Mouse (Mus musculus) midbrain, embryonic 15.5 days (tissue): ENCODE measurements around the gene Xpo6. TPM values are rescaled to one million over a fixed set of nuclear protein-coding genes. Genes with fewer than 3 reads are reported as not detected.

Experiments used
- ATAC-seq: fragments of 200-750 bp; cut with Nextera tagmentation; replicated peaks from 2 replicates; pipeline ENCODE4 v1.8.0; 2017; ENCODE audit warnings: moderate TSS enrichment
- H3K27ac ChIP-seq: fragments of 300-500 bp; sonication (generic); 2 replicates; pipeline ENCODE4 v1.5.1; 2015; ENCODE audit warnings: mild to moderate bottlenecking, inconsistent platforms
- H3K27me3 ChIP-seq: fragments of 300-500 bp; sonication (generic); replicated peaks from 2 replicates; pipeline ENCODE4 v1.6.1; 2015; ENCODE audit warnings: inconsistent platforms
- H3K36me3 ChIP-seq: fragments of 300-500 bp; sonication (generic); replicated peaks from 2 replicates; pipeline ENCODE4 v1.6.1; 2015; ENCODE audit warnings: inconsistent platforms
- H3K4me1 ChIP-seq: fragments of 300-500 bp; sonication (generic); 2 replicates; pipeline ENCODE4 v1.6.1; 2015; ENCODE audit warnings: inconsistent platforms
- H3K4me2 ChIP-seq: fragments of 300-500 bp; sonication (generic); 2 replicates; pipeline ENCODE4 v1.6.1; 2015; ENCODE audit warnings: inconsistent platforms, mild to moderate bottlenecking, moderate library complexity
- H3K4me3 ChIP-seq: fragments of 300-500 bp; sonication (generic); 2 replicates; pipeline ENCODE4 v1.5.1; 2015; ENCODE audit warnings: mild to moderate bottlenecking, inconsistent platforms
- H3K9ac ChIP-seq: fragments of 300-500 bp; sonication (generic); 2 replicates; pipeline ENCODE4 v1.6.1; 2015; ENCODE audit warnings: mild to moderate bottlenecking, inconsistent platforms
- H3K9me3 ChIP-seq: fragments of 300-500 bp; sonication (generic); 2 replicates; pipeline ENCODE4 v1.6.1; 2016; ENCODE audit warnings: inconsistent platforms
- WGBS: fragments of 180-500 bp; shearing (Covaris S2); methylation state at CpG from one replicate; pipeline ENCODE4 v1.1.7; 2015; ENCODE audit warnings: mixed read lengths; 5-methylcytosine and 5-hydroxymethylcytosine counted together
- polyA plus RNA-seq: library from polyadenylated mRNA; unstranded; fragments of >200 nt; fragmentation: Nextera tagmentation; extraction: Ambion mirVana; gene quantifications from 2 replicates; pipeline ENCODE4 v1.2.1, GENCODE M21; 2015

Xpo6 gene
- polyA plus RNA-seq, 1 experiment from 2014 or later = 55.7 TPM

DNA sequence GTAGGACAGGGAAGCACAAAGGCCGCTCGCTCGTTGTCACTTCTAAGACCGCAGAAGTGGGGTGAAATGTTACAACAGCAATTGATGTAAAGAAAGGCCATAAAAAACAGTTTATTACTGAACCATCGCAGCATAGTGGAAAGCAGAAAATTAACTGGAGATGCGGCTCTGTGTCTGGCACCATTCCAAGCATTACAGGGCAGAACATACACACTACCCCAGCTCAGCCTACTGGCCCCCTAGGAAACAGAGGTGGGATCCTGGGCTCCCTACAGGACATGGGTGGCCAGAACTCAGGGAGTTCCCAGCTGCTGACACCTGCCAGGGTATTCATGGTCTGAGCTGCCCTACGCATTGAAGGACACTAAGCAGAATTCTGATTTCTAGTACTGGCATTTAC lies 141.4 kb downstream of the Xpo6 start:
- Histone ChIP-seq H3K4me1 (peaks cover 30% of the 10 kb centered on the region), H3K27me3 (no peaks in the 10 kb centered on the region), H3K4me3 (no peak overlapping the region), H3K36me3 (no peaks in the 10 kb centered on the region), H3K9me3 (no peaks in the 10 kb centered on the region), H3K4me2 (no peak overlapping the region), H3K27ac (no peak overlapping the region), H3K9ac (no peak overlapping the region)
- no peak for ATAC-seq
- 49% methylated on average over 7 of the region's 7 CpGs for WGBS

DNA sequence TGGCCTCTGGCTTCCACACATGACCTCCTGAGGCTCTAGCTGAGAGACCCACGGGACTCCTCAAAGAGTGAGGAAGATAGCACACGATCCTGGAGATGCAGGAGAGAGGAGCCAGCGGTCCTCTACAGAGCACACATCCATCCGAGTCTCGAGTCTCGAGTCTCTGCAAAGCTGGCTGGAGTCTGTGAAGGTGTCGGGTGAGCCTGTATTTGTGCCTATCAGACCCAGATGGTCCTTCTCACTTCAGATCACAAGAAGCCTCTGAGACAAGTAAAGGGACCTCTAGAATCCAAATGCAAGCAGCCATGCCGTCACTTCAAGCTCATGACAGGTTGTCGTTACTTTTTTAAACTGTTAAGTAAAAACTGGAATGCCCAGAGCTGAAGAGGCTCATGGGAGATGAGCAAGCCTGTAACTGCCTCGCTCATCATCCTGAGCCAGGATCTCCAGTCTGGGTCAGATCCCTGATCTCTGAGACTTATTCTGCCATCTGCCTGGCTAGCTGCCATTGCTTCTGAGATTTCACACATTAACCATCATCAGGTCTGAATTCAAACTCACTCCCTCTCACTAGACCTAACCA lies 142.9 kb downstream of the Xpo6 start:
- Histone ChIP-seq H3K4me1 (peaks cover 30% of the 10 kb centered on the region), H3K4me3 (no peak overlapping the region), H3K4me2 (no peak overlapping the region), H3K27ac (no peak overlapping the region), H3K27me3 (no peaks in the 10 kb centered on the region), H3K9ac (no peak overlapping the region), H3K9me3 (no peaks in the 10 kb centered on the region), H3K36me3 (no peaks in the 10 kb centered on the region)
- ATAC-seq = no peak
- WGBS = 79% methylated on average over 10 of the region's 10 CpGs

DNA sequence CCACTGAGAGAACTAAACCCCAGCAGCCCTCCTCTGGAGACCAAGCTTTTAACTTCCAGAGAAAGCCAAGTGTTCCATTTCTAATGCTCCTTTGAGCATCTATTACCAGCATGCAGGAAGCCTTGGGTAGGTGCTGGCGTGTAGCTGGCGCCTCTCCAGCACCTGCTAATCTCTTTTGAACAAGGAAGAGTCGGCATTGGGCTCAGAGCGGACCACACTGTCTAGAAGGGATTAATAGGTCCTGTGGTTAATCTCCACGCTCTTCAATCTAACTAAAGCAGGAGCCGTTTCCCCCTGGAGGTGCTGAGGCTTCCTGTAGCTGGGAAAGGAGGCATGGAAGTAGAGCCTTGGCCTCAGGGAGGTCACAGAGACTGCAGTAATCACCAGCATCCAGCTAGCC lies 145.7 kb downstream of the Xpo6 start:
- Histone ChIP-seq H3K27me3 (no peaks in the 10 kb centered on the region), H3K4me1 (peaks cover 36% of the 10 kb centered on the region), H3K27ac (0 out of 2 replicates have a peak overlapping the region, but pooled peaks have one; percentile 22), H3K9ac (no peak overlapping the region), H3K4me2 (no peak overlapping the region), H3K9me3 (no peaks in the 10 kb centered on the region), H3K4me3 (no peak overlapping the region), H3K36me3 (no peaks in the 10 kb centered on the region)
- WGBS = 15% methylated on average over 6 of the region's 6 CpGs
- 0 out of 2 replicates have a peak, but pooled peaks have one; percentile 40 for ATAC-seq

DNA sequence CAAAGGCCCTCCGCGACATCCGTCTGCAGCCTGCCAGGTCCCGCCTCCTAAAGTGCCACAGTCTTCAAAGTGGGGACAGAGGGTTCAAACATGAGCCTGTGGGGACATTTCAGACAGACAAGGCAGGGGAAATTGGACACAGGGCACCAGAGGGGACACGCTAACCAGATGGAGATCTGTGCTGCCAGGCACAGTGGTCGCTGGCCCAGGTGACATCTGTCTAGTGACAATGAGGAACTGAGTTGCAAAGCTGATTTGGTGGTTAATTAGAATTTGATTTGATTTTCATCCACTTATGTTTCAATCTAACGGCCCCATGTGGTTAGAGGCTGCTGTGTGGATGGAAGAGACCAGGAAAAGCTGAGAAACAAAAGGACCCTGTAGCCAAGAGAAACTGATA lies 146.7 kb downstream of the Xpo6 start:
- Histone ChIP-seq H3K9ac (no peak overlapping the region), H3K4me1 (peaks cover 27% of the 10 kb centered on the region), H3K27me3 (no peaks in the 10 kb centered on the region), H3K4me3 (no peak overlapping the region), H3K4me2 (no peak overlapping the region), H3K36me3 (no peaks in the 10 kb centered on the region), H3K9me3 (no peaks in the 10 kb centered on the region), H3K27ac (no peak overlapping the region)
- WGBS = 69% methylated on average over 7 of the region's 7 CpGs
- no peak for ATAC-seq

DNA sequence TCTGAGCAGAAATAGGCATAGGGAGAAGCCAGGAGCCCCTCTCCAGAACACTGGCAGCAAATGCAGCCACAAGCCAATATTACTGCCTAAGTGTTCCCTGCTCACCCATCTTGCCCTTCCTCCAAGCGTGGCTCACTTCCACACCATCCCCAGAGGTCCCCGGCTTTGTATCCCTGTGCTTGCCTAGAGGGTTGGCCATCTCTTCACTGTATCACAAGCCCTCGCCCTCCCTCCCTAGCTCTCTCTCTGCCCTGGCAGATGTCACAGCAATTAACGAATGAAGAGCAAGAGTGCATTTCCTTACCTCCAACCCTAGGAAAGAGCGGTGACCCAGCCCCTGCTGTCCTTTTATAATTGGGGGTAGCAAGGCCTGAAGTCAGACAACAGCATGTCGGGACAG lies 148.4 kb downstream of the Xpo6 start:
- 43% methylated on average over 6 of the region's 6 CpGs for WGBS
- Histone ChIP-seq H3K36me3 (no peaks in the 10 kb centered on the region), H3K27ac (no peak overlapping the region), H3K27me3 (no peaks in the 10 kb centered on the region), H3K9ac (no peak overlapping the region), H3K4me1 (peaks cover 27% of the 10 kb centered on the region), H3K9me3 (no peaks in the 10 kb centered on the region), H3K4me2 (no peak overlapping the region), H3K4me3 (no peak overlapping the region)
- ATAC-seq = no peak

Other genes with a start within 250 kb of the Xpo6 start
- gene Gsg1l, start 118.1 kb downstream of the Xpo6 start, polyA plus RNA-seq = 10.3 and 10.5 TPM in 2 replicates
- 333 and 359 TPM in 2 replicates for gene Sbk1, start 72.1 kb upstream of the Xpo6 start, polyA plus RNA-seq
- gene Lat, start 169.1 kb upstream of the Xpo6 start, polyA plus RNA-seq = 1.1 and 1.4 TPM in 2 replicates
- 95.4 and 96.0 TPM in 2 replicates for gene Spns1, start 176.9 kb upstream of the Xpo6 start, polyA plus RNA-seq
- 2.2 and 2.6 TPM in 2 replicates for gene Nfatc2ip, start 196.2 kb upstream of the Xpo6 start, polyA plus RNA-seq
- 0.31 TPM in 1 of 2 replicates, not detected in the other for gene Cd19, start 214.4 kb upstream of the Xpo6 start, polyA plus RNA-seq
- 26.0 and 28.7 TPM in 2 replicates for gene Rabep2, start 228.3 kb upstream of the Xpo6 start, polyA plus RNA-seq